Mouse (Mus musculus): ENCODE results near the gene Zfp108. TPM values are rescaled to one million over a fixed set of nuclear protein-coding genes. Genes with fewer than 3 reads are reported as not detected.

The Zfp108 gene
- polyA plus RNA-seq, 1 experiment, result not detected

GRCm38 (mm10) chr7:24300771-24301282 is 46.2 kb downstream of the Zfp108 start, which contains the start of gene Zfp61:
Gene Zfp61, minus strand, starts transcription at chr7:24301232.
- Histone ChIP-seq H3K4me1 (ENCODE audit: control insufficient read depth, insufficient read depth, low read length) (peaks cover 9% of the 10 kb centered on the region), H3K27ac (ENCODE audit: insufficient read depth, low read depth, low read length) (no peak within 1 kb of the TSS), H3K4me3 (ENCODE audit: insufficient read depth, low read depth, low read length) (0 out of 2 replicates have a peak within 1 kb of the TSS, but pooled peaks have one; percentile 22)
- WGBS, result 4% methylated on average over 13 of the region's 13 CpGs
- no peak for TF ChIP-seq POLR2A (IDR thresholded peaks at IDR 0.05; ENCODE audit: insufficient read depth, low read depth, low read length)
- no peak for TF ChIP-seq CTCF (IDR thresholded peaks at IDR 0.05; ENCODE audit: insufficient read depth, low read depth, low read length)

Other genes starting within 250 kb of the Zfp108 start
- gene Vmn1r183, start 201.5 kb upstream of the Zfp108 start, polyA plus RNA-seq (2012; ENCODE audit: insufficient read depth, insufficient read length, low replicate concordance, missing spikeins), result not detected in 2 replicates
- gene Zfp180, start 172.9 kb upstream of the Zfp108 start, polyA plus RNA-seq (2012; ENCODE audit: insufficient read depth, insufficient read length, low replicate concordance, missing spikeins), result not detected in 2 replicates
- gene Zfp112, start 142.5 kb upstream of the Zfp108 start, polyA plus RNA-seq (2012; ENCODE audit: insufficient read depth, insufficient read length, low replicate concordance, missing spikeins), result not detected in 2 replicates
- not detected in 2 replicates for gene Zfp235, start 120.6 kb upstream of the Zfp108 start, polyA plus RNA-seq (2012; ENCODE audit: insufficient read depth, insufficient read length, low replicate concordance, missing spikeins)
- not detected in 2 replicates for gene Zfp114, start 79.7 kb upstream of the Zfp108 start, polyA plus RNA-seq (2012; ENCODE audit: insufficient read depth, insufficient read length, low replicate concordance, missing spikeins)
- not detected in 2 replicates for gene Zfp111, start 43.4 kb upstream of the Zfp108 start, polyA plus RNA-seq (2012; ENCODE audit: insufficient read depth, insufficient read length, low replicate concordance, missing spikeins)
- gene Zfp109, start 17.2 kb upstream of the Zfp108 start, polyA plus RNA-seq (2012; ENCODE audit: insufficient read depth, insufficient read length, low replicate concordance, missing spikeins), result not detected in 2 replicates
- gene Zfp93, start 15.6 kb downstream of the Zfp108 start, polyA plus RNA-seq (2012; ENCODE audit: insufficient read depth, insufficient read length, low replicate concordance, missing spikeins), result not detected in 2 replicates
- not detected in 2 replicates for gene Zfp61, start 46.4 kb downstream of the Zfp108 start, polyA plus RNA-seq (2012; ENCODE audit: insufficient read depth, insufficient read length, low replicate concordance, missing spikeins)
- not detected in 2 replicates for gene Zfp94, start 61.9 kb downstream of the Zfp108 start, polyA plus RNA-seq (2012; ENCODE audit: insufficient read depth, insufficient read length, low replicate concordance, missing spikeins)
- not detected in 2 replicates for gene Tescl, start 79.1 kb downstream of the Zfp108 start, polyA plus RNA-seq (2012; ENCODE audit: insufficient read depth, insufficient read length, low replicate concordance, missing spikeins)
- not detected in 2 replicates for gene Lypd5, start 94.4 kb downstream of the Zfp108 start, polyA plus RNA-seq (2012; ENCODE audit: insufficient read depth, insufficient read length, low replicate concordance, missing spikeins)
- not detected in 2 replicates for gene Kcnn4, start 115.5 kb downstream of the Zfp108 start, polyA plus RNA-seq (2012; ENCODE audit: insufficient read depth, insufficient read length, low replicate concordance, missing spikeins)
- not detected in 2 replicates for gene Smg9, start 144.8 kb downstream of the Zfp108 start, polyA plus RNA-seq (2012; ENCODE audit: insufficient read depth, insufficient read length, low replicate concordance, missing spikeins)
- gene Irgc1, start 197.5 kb downstream of the Zfp108 start, polyA plus RNA-seq (2012; ENCODE audit: insufficient read depth, insufficient read length, low replicate concordance, missing spikeins), result not detected in 2 replicates
- not detected in 2 replicates for gene Plaur, start 207.7 kb downstream of the Zfp108 start, polyA plus RNA-seq (2012; ENCODE audit: insufficient read depth, insufficient read length, low replicate concordance, missing spikeins)
- not detected in 2 replicates for gene Cadm4, start 227.2 kb downstream of the Zfp108 start, polyA plus RNA-seq (2012; ENCODE audit: insufficient read depth, insufficient read length, low replicate concordance, missing spikeins)